Mouse (Mus musculus) midbrain, embryonic 16.5 days (tissue): ENCODE measurements around the gene Olfr1039. TPM values are rescaled to one million over a fixed set of nuclear protein-coding genes. Genes with fewer than 3 reads are reported as not detected.
"Not testable (repeated sequence)": the region's sequence is repeated elsewhere in the genome, so short reads cannot be mapped to it uniquely, and the experiment has no call there.

Source experiments
- ATAC-seq: fragments of 200-750 bp; cut with Nextera tagmentation; 2 replicates; pipeline ENCODE4 v1.8.0; 2017; ENCODE audit warnings: moderate TSS enrichment
- H3K27ac ChIP-seq: fragments of 300-500 bp; sonication (generic); 2 replicates; pipeline ENCODE4 v1.5.1; 2014; ENCODE audit warnings: mild to moderate bottlenecking, low read length, mixed read lengths
- H3K27me3 ChIP-seq: fragments of 300-500 bp; sonication (generic); 2 replicates; pipeline ENCODE4 v1.6.1; 2014; ENCODE audit warnings: low read depth, low read length, mixed read lengths; ENCODE audit not compliant: control insufficient read depth, insufficient read depth
- H3K36me3 ChIP-seq: fragments of 300-500 bp; sonication (generic); 2 replicates; pipeline ENCODE4 v1.6.1; 2014; ENCODE audit warnings: mild to moderate bottlenecking, low read length, moderate library complexity, mixed read lengths; ENCODE audit not compliant: control insufficient read depth, insufficient read depth
- H3K4me1 ChIP-seq: fragments of 300-500 bp; sonication (generic); 2 replicates; pipeline ENCODE4 v1.6.1; 2014; ENCODE audit warnings: mild to moderate bottlenecking, low read length, mixed read lengths; ENCODE audit not compliant: control insufficient read depth, insufficient read depth
- H3K4me2 ChIP-seq: fragments of 300-500 bp; sonication (generic); 2 replicates; pipeline ENCODE4 v1.6.1; 2014; ENCODE audit warnings: mild to moderate bottlenecking, low read length, mixed read lengths
- H3K4me3 ChIP-seq: fragments of 300-500 bp; sonication (generic); 2 replicates; pipeline ENCODE4 v1.5.1; 2014; ENCODE audit warnings: low read depth, mild to moderate bottlenecking, low read length, moderate library complexity, mixed read lengths
- H3K9ac ChIP-seq: fragments of 300-500 bp; sonication (generic); 2 replicates; pipeline ENCODE4 v1.6.1; 2014; ENCODE audit warnings: low read depth, low read length, mixed read lengths
- H3K9me3 ChIP-seq: fragments of 300-500 bp; sonication (generic); replicated peaks from 2 replicates; pipeline ENCODE4 v1.6.1; 2014; ENCODE audit warnings: mild to moderate bottlenecking, low read length, mixed read lengths; ENCODE audit not compliant: control insufficient read depth, poor library complexity, severe bottlenecking
- whole genome bisulfite sequencing: fragments of 180-500 bp; shearing (Covaris S2); extraction: QIAGEN DNeasy Blood & Tissue Kit; methylation state at CpG from one replicate; pipeline ENCODE4 v1.1.7; 2014; 5-methylcytosine and 5-hydroxymethylcytosine counted together
- polyA plus RNA-seq: library from polyadenylated mRNA; unstranded; fragments of >200 nt; fragmentation: Nextera tagmentation; extraction: Ambion mirVana; gene quantifications from 2 replicates; pipeline ENCODE4 v1.2.1, GENCODE M21; 2015

The Olfr1039 gene
- not detected in 2 replicates for polyA plus RNA-seq

GRCm38 (mm10) chr2:86135828-86136227 lies at the start of gene Olfr1039:
Gene Olfr1039 (minus strand): TSS chr2:86135928.
- Histone ChIP-seq H3K27me3 (no peaks in the 10 kb centered on the region), H3K36me3 (no peaks in the 10 kb centered on the region), H3K27ac (no peak within 1 kb of the TSS), H3K4me1 (no peaks in the 10 kb centered on the region), H3K9ac (no peak within 1 kb of the TSS), H3K4me3 (no peak within 1 kb of the TSS), H3K4me2 (no peak within 1 kb of the TSS), H3K9me3 (no peaks in the 10 kb centered on the region)
- no peak for ATAC-seq
- WGBS: 86% methylated on average over 1 of the region's 1 CpGs

GRCm38 (mm10) chr2:86179950-86180349 lies 44.2 kb upstream of the Olfr1039 start:
- Histone ChIP-seq H3K9me3 (no peaks in the 10 kb centered on the region), H3K4me1 (no peaks in the 10 kb centered on the region), H3K4me3 (no peak overlapping the region), H3K27me3 (no peaks in the 10 kb centered on the region), H3K4me2 (no peak overlapping the region), H3K27ac (no peak overlapping the region), H3K36me3 (no peaks in the 10 kb centered on the region), H3K9ac (no peak overlapping the region)
- ATAC-seq: no peak
- 83% methylated on average over 3 of the region's 3 CpGs for WGBS

GRCm38 (mm10) chr2:86177720-86178119 lies 42.0 kb upstream of the Olfr1039 start, which contains the start of gene Olfr1044:
Gene Olfr1044 (minus strand): TSS chr2:86177820.
- no peak within 1 kb of the TSS for H3K27ac ChIP-seq
- no peaks in the 10 kb centered on the region for H3K36me3 ChIP-seq
- H3K9me3 ChIP-seq: no peaks in the 10 kb centered on the region
- H3K4me2 ChIP-seq: no peak within 1 kb of the TSS
- no peak within 1 kb of the TSS for H3K4me3 ChIP-seq
- H3K4me1 ChIP-seq: no peaks in the 10 kb centered on the region
- ATAC-seq: no peak
- H3K27me3 ChIP-seq: no peaks in the 10 kb centered on the region
- H3K9ac ChIP-seq: no peak within 1 kb of the TSS

- H3K4me2 ChIP-seq, H3K27ac ChIP-seq, H3K4me1 ChIP-seq, H3K4me3 ChIP-seq, H3K36me3 ChIP-seq, ATAC-seq, H3K9ac ChIP-seq, H3K27me3 ChIP-seq, H3K9me3 ChIP-seq: not testable (repeated sequence)
- 95% methylated on average over 7 of the region's 7 CpGs for WGBS
These were observed 39.7 kb upstream of the Olfr1039 start for GRCm38 (mm10) chr2:86175422-86175821.

- no peaks in the 10 kb centered on the region for H3K27me3 ChIP-seq
- H3K9ac ChIP-seq: no peak within 1 kb of the TSS
- no peak within 1 kb of the TSS for H3K27ac ChIP-seq
- no peak within 1 kb of the TSS for H3K4me3 ChIP-seq
- no peak within 1 kb of the TSS for H3K4me2 ChIP-seq
- WGBS: 89% methylated on average over 2 of the region's 2 CpGs
- H3K9me3 ChIP-seq: no peaks in the 10 kb centered on the region
- H3K36me3 ChIP-seq: no peaks in the 10 kb centered on the region
- no peak for ATAC-seq
- H3K4me1 ChIP-seq: no peaks in the 10 kb centered on the region
These were observed 31.7 kb upstream of the Olfr1039 start, which contains the start of gene Olfr1043 for GRCm38 (mm10) chr2:86167422-86167821. Gene Olfr1043 (minus strand): TSS chr2:86167522.

- Histone ChIP-seq H3K4me1 (no peaks in the 10 kb centered on the region), H3K9ac (no peak within 1 kb of the TSS), H3K36me3 (no peaks in the 10 kb centered on the region), H3K27me3 (no peaks in the 10 kb centered on the region), H3K4me2 (no peak within 1 kb of the TSS), H3K27ac (no peak within 1 kb of the TSS), H3K4me3 (no peak within 1 kb of the TSS), H3K9me3 (no peaks in the 10 kb centered on the region)
- ATAC-seq: no peak
- WGBS: 91% methylated on average over 2 of the region's 2 CpGs
These were observed 26.0 kb upstream of the Olfr1039 start, which contains the start of gene Olfr1042 for GRCm38 (mm10) chr2:86161738-86162137. Gene Olfr1042 (minus strand): TSS chr2:86161838.

- Histone ChIP-seq H3K4me2 (no peak within 1 kb of the TSS), H3K4me3 (no peak within 1 kb of the TSS), H3K4me1 (no peaks in the 10 kb centered on the region), H3K9me3 (no peaks in the 10 kb centered on the region), H3K9ac (no peak within 1 kb of the TSS), H3K27ac (no peak within 1 kb of the TSS), H3K36me3 (no peaks in the 10 kb centered on the region), H3K27me3 (no peaks in the 10 kb centered on the region)
- WGBS: 82% methylated on average over 1 of the region's 1 CpGs
- ATAC-seq: no peak
These were observed 10.9 kb upstream of the Olfr1039 start, which contains the start of gene Olfr1040 for GRCm38 (mm10) chr2:86146632-86147031. Gene Olfr1040 (minus strand): TSS chr2:86146732.

GRCm38 (mm10) chr2:86087285-86087684 lies 48.4 kb downstream of the Olfr1039 start, which contains the start of gene Olfr1037:
Gene Olfr1037 (minus strand): TSS chr2:86087385.
- Histone ChIP-seq H3K9ac (no peak within 1 kb of the TSS), H3K4me2 (no peak within 1 kb of the TSS), H3K27ac (no peak within 1 kb of the TSS), H3K4me1 (no peaks in the 10 kb centered on the region), H3K36me3 (no peaks in the 10 kb centered on the region), H3K4me3 (no peak within 1 kb of the TSS), H3K27me3 (no peaks in the 10 kb centered on the region), H3K9me3 (no peaks in the 10 kb centered on the region)
- WGBS: 90% methylated on average over 2 of the region's 2 CpGs
- ATAC-seq: no peak

- not testable (repeated sequence) for H3K27me3 ChIP-seq, H3K27ac ChIP-seq, H3K36me3 ChIP-seq, H3K9ac ChIP-seq, ATAC-seq, H3K9me3 ChIP-seq, H3K4me2 ChIP-seq, H3K4me1 ChIP-seq, H3K4me3 ChIP-seq
- 93% methylated on average over 1 of the region's 1 CpGs for WGBS
These were observed 55.2 kb downstream of the Olfr1039 start for GRCm38 (mm10) chr2:86080478-86080877.
